Mouse (Mus musculus) midbrain, postnatal 0 days (tissue): ENCODE data around the gene Olfr1368. TPM values are rescaled to one million over a fixed set of nuclear protein-coding genes. Genes with fewer than 3 reads are reported as not detected.
"Not testable (repeated sequence)": the region's sequence is repeated elsewhere in the genome, so short reads cannot be mapped to it uniquely, and the experiment has no call there.

ENCODE experiments used
- ATAC-seq: fragments of 200-750 bp; cut with Nextera tagmentation; 2 replicates; pipeline ENCODE4 v1.8.0; 2017; ENCODE audit warnings: moderate number of reproducible peaks, mild to moderate bottlenecking, moderate TSS enrichment, moderate library complexity; ENCODE audit not compliant: low FRiP score
- DNase-seq: peaks from one replicate; pipeline ENCODE4 v3.0.0-alpha.2; 2015; ENCODE audit warnings: low spot score
- H3K27ac ChIP-seq: fragments of 300-500 bp; sonication (generic); 2 replicates; pipeline ENCODE4 v1.5.1; 2014; ENCODE audit warnings: low read depth, mild to moderate bottlenecking, low read length, mixed read lengths
- H3K27me3 ChIP-seq: fragments of 300-500 bp; sonication (generic); 2 replicates; pipeline ENCODE4 v1.6.1; 2014; ENCODE audit warnings: low read length, control low read depth, mixed read lengths; ENCODE audit not compliant: insufficient read depth
- H3K36me3 ChIP-seq: fragments of 300-500 bp; sonication (generic); 2 replicates; pipeline ENCODE4 v1.6.1; 2014; ENCODE audit warnings: low read length, control low read depth, mixed read lengths; ENCODE audit not compliant: insufficient read depth
- H3K4me1 ChIP-seq: fragments of 300-500 bp; sonication (generic); 2 replicates; pipeline ENCODE4 v1.6.1; 2014; ENCODE audit warnings: mild to moderate bottlenecking, control low read depth, antibody characterized with exemption, low read length, mixed read lengths; ENCODE audit not compliant: insufficient read depth
- H3K4me2 ChIP-seq: fragments of 300-500 bp; sonication (generic); 2 replicates; pipeline ENCODE4 v1.6.1; 2014; ENCODE audit warnings: low read depth, mild to moderate bottlenecking, low read length, mixed read lengths; ENCODE audit not compliant: poor library complexity, severe bottlenecking
- H3K4me3 ChIP-seq: fragments of 300-500 bp; sonication (generic); 2 replicates; pipeline ENCODE4 v1.5.1; 2014; ENCODE audit warnings: low read depth, mild to moderate bottlenecking, low read length, moderate library complexity
- H3K9ac ChIP-seq: fragments of 300-500 bp; sonication (generic); replicated peaks from 2 replicates; pipeline ENCODE4 v1.6.1; 2014; ENCODE audit warnings: mild to moderate bottlenecking, low read length, moderate library complexity, mixed read lengths; ENCODE audit not compliant: poor library complexity, severe bottlenecking
- H3K9me3 ChIP-seq: fragments of 300-500 bp; sonication (generic); 2 replicates; pipeline ENCODE4 v1.6.1; 2016; ENCODE audit warnings: low read length, control low read depth
- CTCF ChIP-seq: IDR thresholded peaks from 2 replicates; pipeline ENCODE4 v1.5.1; 2016; ENCODE audit warnings: antibody characterized with exemption, mild to moderate bottlenecking
- WGBS: fragments of 180-500 bp; shearing (Covaris S2); extraction: QIAGEN DNeasy Blood & Tissue Kit; methylation state at CpG from one replicate; pipeline ENCODE4 v1.1.7; 2014; 5-methylcytosine and 5-hydroxymethylcytosine counted together
- polyA plus RNA-seq: library from polyadenylated mRNA; unstranded; fragments of >200 nt; fragmentation: Nextera tagmentation; extraction: Ambion mirVana; gene quantifications from 2 replicates; pipeline ENCODE4 v1.2.1, GENCODE M21; 2015
- total RNA-seq: library from RNA; depleted of rRNA; stranded (reverse); fragments of >200 nt; gene quantifications from 2 replicates; pipeline ENCODE4 v1.2.3, GENCODE M21; 2014

The Olfr1368 gene
- total and polyA plus RNA-seq, 2 experiments from 2014 or later, result not detected

DNA sequence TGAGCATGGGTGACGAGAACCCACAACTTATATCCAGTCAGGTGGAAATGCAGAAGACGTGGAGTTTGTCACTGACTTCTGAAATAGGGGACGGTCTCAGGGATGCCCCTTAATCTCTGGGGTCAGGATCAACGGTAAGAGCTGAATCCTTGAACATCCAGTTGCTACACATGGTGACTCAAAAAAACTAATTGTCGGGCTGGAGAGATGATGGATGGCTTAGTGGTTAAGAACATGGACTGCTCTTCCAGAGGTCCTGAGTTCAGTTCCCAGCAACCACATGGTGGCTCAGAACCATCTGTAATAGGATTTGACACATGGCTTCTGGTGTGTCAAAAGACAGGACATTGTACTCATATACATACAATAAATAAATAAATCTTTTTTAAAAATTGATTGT lies 10.2 kb upstream of the Olfr1368 start:
- 81% methylated on average over 5 of the region's 5 CpGs for WGBS
- TF ChIP-seq CTCF, result no peak

DNA sequence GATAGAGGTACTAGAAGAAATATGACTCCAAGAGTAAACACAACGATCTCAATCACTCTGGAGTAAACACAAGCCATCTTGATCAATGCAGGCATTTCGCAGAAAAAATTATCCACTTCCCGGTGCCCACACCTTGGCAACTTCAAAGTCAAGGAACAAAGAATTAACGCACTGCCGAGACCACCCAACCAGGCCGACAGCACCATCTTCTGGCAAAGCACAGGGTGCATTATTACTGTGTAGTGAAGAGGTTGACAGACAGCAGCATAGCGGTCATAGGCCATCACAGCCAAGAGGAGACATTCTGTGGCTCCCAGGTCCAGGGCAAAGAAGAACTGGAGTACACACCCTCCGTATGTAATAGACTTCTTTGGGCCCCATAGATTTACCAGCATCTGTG lies 3.2 kb downstream of the Olfr1368 start:
- DNase-seq (peak; percentile 16), ATAC-seq (no peak)
- Histone ChIP-seq H3K27me3 (no peaks in the 10 kb centered on the region), H3K4me3 (no peak overlapping the region), H3K4me1 (no peaks in the 10 kb centered on the region), H3K27ac (no peak overlapping the region), H3K4me2 (no peak overlapping the region), H3K9ac (no peak overlapping the region), H3K36me3 (no peaks in the 10 kb centered on the region), H3K9me3 (no peaks in the 10 kb centered on the region)
- TF ChIP-seq CTCF, result peak; percentile 61
- 54% methylated on average over 8 of the region's 8 CpGs for WGBS

More for the DNA sequence above, 10.2 kb upstream of the Olfr1368 start:
- Histone ChIP-seq H3K4me2 (no peak overlapping the region), H3K9me3 (no peaks in the 10 kb centered on the region), H3K4me1 (no peaks in the 10 kb centered on the region), H3K27me3 (no peaks in the 10 kb centered on the region), H3K9ac (no peak overlapping the region), H3K27ac (no peak overlapping the region), H3K4me3 (no peak overlapping the region), H3K36me3 (no peaks in the 10 kb centered on the region)
- no peak for DNase-seq
- ATAC-seq, result no peak

DNA sequence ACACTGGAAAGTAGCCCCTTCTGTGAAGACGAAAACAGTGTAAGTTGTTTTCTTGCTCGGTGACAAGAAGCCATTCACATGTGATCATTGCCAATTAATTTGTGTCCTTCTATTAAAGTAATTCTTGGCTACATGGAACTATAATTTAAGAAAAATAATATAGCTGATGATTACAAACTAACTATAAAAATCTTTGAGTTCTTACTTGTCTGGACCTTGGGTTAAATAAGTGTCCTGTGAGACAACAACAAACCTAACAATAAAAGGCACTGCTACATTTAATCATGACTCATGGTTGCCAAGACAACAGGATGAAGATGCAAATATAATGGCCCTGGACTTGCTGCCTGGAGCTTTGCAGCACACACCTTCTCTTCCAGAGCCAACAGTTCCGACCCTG lies 16.3 kb downstream of the Olfr1368 start, which contains the start of gene Olfr263:
Gene Olfr263, plus strand, starts transcription at position 301 of the 400 bp plus-strand sequence.
- H3K4me3 ChIP-seq, H3K27ac ChIP-seq, ATAC-seq, DNase-seq, H3K4me2 ChIP-seq, H3K36me3 ChIP-seq, H3K27me3 ChIP-seq, H3K4me1 ChIP-seq, H3K9ac ChIP-seq, H3K9me3 ChIP-seq: not testable (repeated sequence)
- WGBS, result 67% methylated on average over 3 of the region's 3 CpGs

DNA sequence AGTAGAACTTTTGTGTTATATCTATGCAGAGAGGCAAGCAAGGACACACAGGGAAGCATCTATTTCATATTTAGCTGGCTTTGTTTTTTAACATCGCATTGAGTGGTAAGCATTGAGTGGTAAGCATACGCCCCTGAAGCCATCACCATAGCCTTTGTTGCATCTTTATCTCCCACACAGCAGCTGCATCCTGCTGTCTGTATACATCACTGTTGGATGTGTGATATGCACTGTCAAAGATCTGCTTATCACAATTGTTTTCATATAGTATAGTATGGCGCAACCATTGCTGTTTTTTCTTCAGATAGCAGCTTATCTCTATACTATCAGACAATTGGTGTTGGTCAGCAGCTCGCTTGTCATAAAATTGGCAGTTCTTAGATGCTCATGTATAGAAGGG lies 31.5 kb downstream of the Olfr1368 start:
- Histone ChIP-seq H3K36me3 (no peaks in the 10 kb centered on the region), H3K27ac (no peak overlapping the region), H3K4me1 (no peaks in the 10 kb centered on the region), H3K9me3 (no peaks in the 10 kb centered on the region), H3K4me2 (no peak overlapping the region), H3K27me3 (no peaks in the 10 kb centered on the region), H3K4me3 (no peak overlapping the region), H3K9ac (no peak overlapping the region)
- ATAC-seq (no peak), DNase-seq (no peak)
- WGBS, result 82% methylated on average over 4 of the region's 4 CpGs
- no peak for TF ChIP-seq CTCF

DNA sequence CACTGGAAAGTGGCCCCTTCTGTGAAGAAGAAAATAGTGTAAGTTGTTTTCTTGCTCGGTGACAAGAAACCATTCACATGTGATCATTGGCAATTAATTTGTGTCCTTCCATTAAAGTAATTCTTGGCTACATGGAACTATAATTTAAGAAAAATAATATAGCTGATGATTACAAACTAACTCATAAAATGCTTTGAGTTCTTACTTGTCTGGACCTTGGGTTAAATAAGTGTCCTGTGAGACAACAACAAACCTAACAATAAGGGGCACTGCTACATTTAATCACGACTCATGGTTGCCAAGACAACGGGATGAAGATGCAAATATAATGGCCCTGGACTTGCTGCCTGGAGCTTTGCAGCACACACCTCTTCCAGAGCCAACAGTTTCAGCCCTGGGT lies 34.5 kb downstream of the Olfr1368 start, which contains the start of gene Olfr1369-ps1:
Gene Olfr1369-ps1, plus strand, starts transcription at position 301 of the 400 bp plus-strand sequence.
- H3K36me3 ChIP-seq, H3K4me2 ChIP-seq, DNase-seq, H3K9me3 ChIP-seq, H3K27ac ChIP-seq, ATAC-seq, H3K9ac ChIP-seq, H3K4me3 ChIP-seq, H3K27me3 ChIP-seq, H3K4me1 ChIP-seq: not testable (repeated sequence)
- WGBS, result 64% methylated on average over 3 of the region's 3 CpGs

DNA sequence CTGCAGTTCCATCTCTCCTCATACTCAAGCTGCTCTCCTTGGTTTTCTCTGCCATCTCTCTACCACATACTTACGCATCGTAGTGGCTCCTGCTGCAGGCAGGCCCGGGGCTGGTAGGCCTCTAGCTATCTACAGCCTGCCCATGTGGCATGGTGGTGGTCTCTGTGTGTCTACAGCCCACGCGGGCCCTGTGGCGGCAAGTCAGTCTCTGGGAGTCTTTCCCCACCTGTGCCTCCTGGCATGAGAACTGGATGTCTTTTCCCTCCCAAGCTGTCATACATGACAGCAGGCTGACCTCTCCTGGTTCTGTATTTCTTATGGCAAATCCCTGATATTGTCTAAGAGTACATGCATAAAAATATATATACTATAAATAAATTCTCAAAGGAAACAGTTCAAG lies 35.2 kb downstream of the Olfr1368 start:
- Histone ChIP-seq H3K4me2 (no peak overlapping the region), H3K4me3 (no peak overlapping the region)
- WGBS, result 87% methylated on average over 6 of the region's 6 CpGs

More for the DNA sequence above, 35.2 kb downstream of the Olfr1368 start:
- ATAC-seq (no peak), DNase-seq (no peak)
- H3K27ac ChIP-seq, result no peak overlapping the region
- TF ChIP-seq CTCF, result no peak
- H3K27me3 ChIP-seq, result no peaks in the 10 kb centered on the region
- no peak overlapping the region for H3K9ac ChIP-seq
- no peaks in the 10 kb centered on the region for H3K36me3 ChIP-seq
- H3K4me1 ChIP-seq, result no peaks in the 10 kb centered on the region
- H3K9me3 ChIP-seq, result no peaks in the 10 kb centered on the region
